Mouse (Mus musculus) heart, embryonic 12.5 days (tissue): ENCODE measurements around the gene Hap1. TPM values are rescaled to one million over a fixed set of nuclear protein-coding genes. Genes with fewer than 3 reads are reported as not detected.
"Not testable (repeated sequence)": the region's sequence is repeated elsewhere in the genome, so short reads cannot be mapped to it uniquely, and the experiment has no call there.

Experiments used
- ATAC-seq: fragments of 200-750 bp; cut with Nextera tagmentation; 2 replicates; pipeline ENCODE4 v1.8.0; 2017; ENCODE audit warnings: moderate TSS enrichment, moderate library complexity; ENCODE audit not compliant: insufficient number of reproducible peaks, low FRiP score
- H3K27ac ChIP-seq: fragments of 300-500 bp; sonication (generic); 2 replicates; pipeline ENCODE4 v1.5.1; 2016; ENCODE audit warnings: mild to moderate bottlenecking, moderate library complexity; ENCODE audit not compliant: poor library complexity, severe bottlenecking
- H3K27me3 ChIP-seq: fragments of 300-500 bp; sonication (generic); replicated peaks from 2 replicates; pipeline ENCODE4 v1.6.1; 2016; ENCODE audit warnings: mild to moderate bottlenecking, moderate library complexity
- H3K36me3 ChIP-seq: fragments of 300-500 bp; sonication (generic); 2 replicates; pipeline ENCODE4 v1.6.1; 2016; ENCODE audit warnings: mild to moderate bottlenecking, moderate library complexity
- H3K4me1 ChIP-seq: fragments of 300-500 bp; sonication (generic); replicated peaks from 2 replicates; pipeline ENCODE4 v1.6.1; 2016; ENCODE audit warnings: mild to moderate bottlenecking
- H3K4me2 ChIP-seq: fragments of 300-500 bp; sonication (generic); 2 replicates; pipeline ENCODE4 v1.6.1; 2016; ENCODE audit warnings: mild to moderate bottlenecking, moderate library complexity
- H3K4me3 ChIP-seq: fragments of 300-500 bp; sonication (generic); 2 replicates; pipeline ENCODE4 v1.5.1; 2016; ENCODE audit warnings: mild to moderate bottlenecking
- H3K9ac ChIP-seq: fragments of 300-500 bp; sonication (generic); 2 replicates; pipeline ENCODE4 v1.6.1; 2016; ENCODE audit warnings: mild to moderate bottlenecking, moderate library complexity
- H3K9me3 ChIP-seq: fragments of 300-500 bp; sonication (generic); replicated peaks from 2 replicates; pipeline ENCODE4 v1.6.1; 2016; ENCODE audit warnings: mild to moderate bottlenecking, moderate library complexity
- WGBS: fragments of 180-500 bp; shearing (Covaris S2); methylation state at CpG from one replicate; pipeline ENCODE4 v1.1.7; 2016; 5-methylcytosine and 5-hydroxymethylcytosine counted together
- polyA plus RNA-seq: library from polyadenylated mRNA; unstranded; fragments of >200 nt; fragmentation: Nextera tagmentation; extraction: Ambion mirVana; gene quantifications from 2 replicates; pipeline ENCODE4 v1.2.1, GENCODE M21; 2016

The Hap1 gene
- polyA plus RNA-seq, 1 experiment from 2014 or later, result 12.3 TPM

- 17% methylated on average over 3 of the region's 3 CpGs for WGBS
- ATAC-seq, result no peak
- peaks cover 22% of the 10 kb centered on the region for H3K36me3 ChIP-seq
These were observed 32.4 kb downstream of the Hap1 start for GRCm38 (mm10) chr11:100323578-100323977.

DNA sequence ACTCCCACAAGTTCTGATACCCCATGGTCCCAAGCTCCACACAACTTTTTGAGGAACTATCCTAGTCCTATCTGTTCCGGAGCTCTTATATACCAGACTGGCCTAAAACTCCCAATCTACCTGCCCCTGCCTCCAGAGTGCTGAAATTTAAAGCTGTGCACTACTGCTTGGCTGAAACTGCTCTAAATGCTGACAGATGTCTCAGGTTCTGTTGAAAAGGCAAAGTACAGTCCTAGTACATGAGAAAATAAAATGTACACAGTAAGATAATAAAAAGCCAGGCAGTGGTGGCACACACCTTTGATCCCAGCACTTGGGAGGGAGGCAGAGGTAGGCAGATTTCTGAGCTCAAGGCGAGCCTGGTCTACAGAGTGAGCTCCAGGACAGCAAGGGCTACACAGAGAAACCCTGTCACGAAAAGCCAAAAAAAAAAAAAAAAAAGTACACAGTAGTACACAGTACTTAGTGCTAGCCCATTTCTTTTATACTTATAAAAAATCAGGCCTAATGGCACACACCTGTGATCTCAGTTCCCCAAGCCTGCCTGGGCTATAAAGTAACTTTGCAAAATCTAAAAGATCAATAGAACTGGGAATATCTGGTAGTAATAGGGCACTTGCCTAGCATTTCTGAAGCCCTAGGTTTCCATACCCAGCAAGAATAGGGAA, 33.2 kb downstream of the Hap1 start:
- Histone ChIP-seq H3K9ac (no peak overlapping the region), H3K36me3 (peaks cover 22% of the 10 kb centered on the region), H3K27me3 (no peaks in the 10 kb centered on the region), H3K9me3 (no peaks in the 10 kb centered on the region), H3K4me3 (no peak overlapping the region), H3K4me1 (peaks cover 23% of the 10 kb centered on the region), H3K27ac (no peak overlapping the region), H3K4me2 (no peak overlapping the region)
- ATAC-seq, result no peak
- 69% methylated on average over 3 of the region's 3 CpGs for WGBS

More at GRCm38 (mm10) chr11:100323578-100323977, 32.4 kb downstream of the Hap1 start:
- H3K4me1 ChIP-seq, result peaks cover 23% of the 10 kb centered on the region
- H3K27ac ChIP-seq, result no peak overlapping the region
- no peaks in the 10 kb centered on the region for H3K9me3 ChIP-seq
- H3K4me3 ChIP-seq, result no peak overlapping the region
- no peaks in the 10 kb centered on the region for H3K27me3 ChIP-seq
- H3K4me2 ChIP-seq, result no peak overlapping the region
- H3K9ac ChIP-seq, result no peak overlapping the region

DNA sequence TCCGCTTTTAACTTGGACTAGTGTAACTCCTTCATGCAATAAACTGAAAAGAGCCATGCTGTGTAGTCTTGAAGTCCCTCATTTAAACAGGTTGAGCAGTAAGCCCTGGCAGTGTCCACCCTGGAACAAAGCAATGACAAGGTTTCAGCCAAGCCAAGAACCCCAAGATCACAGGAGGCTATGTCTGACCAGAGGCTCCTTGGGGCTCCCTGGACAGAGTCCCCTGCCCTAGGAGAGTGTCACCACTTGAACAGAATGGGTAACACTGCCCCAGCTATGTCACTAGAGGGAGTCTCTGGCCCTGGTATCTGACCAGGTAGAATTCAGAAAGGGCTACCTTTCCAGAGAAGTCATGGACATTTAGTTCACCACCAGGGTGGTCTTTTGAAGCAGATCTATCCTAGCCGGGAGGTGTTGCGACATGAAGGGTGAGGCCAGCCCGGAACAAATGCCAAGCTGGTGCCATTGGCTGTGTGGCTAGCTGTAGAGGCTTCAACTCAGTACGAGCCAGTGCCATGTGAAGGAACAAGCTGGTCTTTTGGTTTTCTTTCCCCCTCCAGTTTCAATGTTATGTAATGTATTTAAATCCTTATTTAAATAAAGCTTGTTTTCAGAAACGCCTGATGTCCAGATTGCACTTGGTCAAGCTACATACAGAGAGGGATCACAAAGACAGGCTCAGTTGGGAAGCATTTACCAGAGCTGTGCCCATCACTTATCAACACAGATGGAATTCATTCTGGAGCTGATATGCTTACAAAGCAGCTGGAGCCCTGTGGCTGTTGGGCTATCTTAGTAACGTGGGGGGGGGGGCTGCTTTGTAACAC, 34.2 kb downstream of the Hap1 start:
- H3K9ac ChIP-seq, H3K4me3 ChIP-seq, ATAC-seq, H3K9me3 ChIP-seq, H3K27ac ChIP-seq, H3K27me3 ChIP-seq: not testable (repeated sequence)
- H3K36me3 ChIP-seq, result peaks cover 22% of the 10 kb centered on the region
- H3K4me1 ChIP-seq, result peaks cover 12% of the 10 kb centered on the region; the same call in 1 of the 2 replicates
- WGBS, result 73% methylated on average over 7 of the region's 7 CpGs
- H3K4me2 ChIP-seq, result peak overlapping the region; percentile 96

DNA sequence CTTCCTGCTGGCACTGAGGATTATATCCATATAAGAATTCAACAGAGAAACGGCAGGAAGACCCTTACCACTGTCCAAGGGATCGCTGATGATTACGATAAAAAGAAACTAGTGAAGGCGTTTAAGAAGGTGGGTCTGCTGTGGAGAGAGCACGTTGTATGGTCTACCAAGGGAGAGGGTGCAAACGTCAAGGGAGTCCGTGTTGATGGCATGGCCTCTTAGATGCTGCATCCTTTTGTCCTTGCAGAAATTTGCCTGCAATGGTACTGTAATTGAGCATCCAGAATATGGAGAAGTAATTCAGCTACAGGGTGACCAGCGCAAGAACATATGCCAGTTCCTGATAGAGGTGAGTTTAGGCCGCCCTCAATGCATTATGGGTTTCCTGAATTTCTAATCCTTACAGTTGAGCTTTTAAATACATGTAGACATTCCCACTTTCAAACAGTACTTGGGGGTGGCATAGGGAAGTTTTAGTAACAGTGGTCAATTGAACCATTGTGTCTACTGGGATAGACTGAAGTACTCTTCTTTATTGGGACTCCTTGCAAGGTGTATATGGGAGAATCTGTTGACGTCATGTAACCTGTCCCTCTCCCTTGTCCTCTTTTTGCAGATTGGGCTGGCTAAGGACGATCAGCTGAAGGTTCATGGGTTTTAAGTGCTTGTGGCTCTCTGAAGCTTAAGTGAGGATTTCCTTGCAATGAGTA, 35.1 kb downstream of the Hap1 start:
- ATAC-seq, H3K27me3 ChIP-seq, H3K9me3 ChIP-seq: not testable (repeated sequence)
- H3K36me3 ChIP-seq, result peaks cover 22% of the 10 kb centered on the region
- H3K4me1 ChIP-seq, result peaks cover 11% of the 10 kb centered on the region; the same call in 1 of the 2 replicates
- 18% methylated on average over 11 of the region's 11 CpGs for WGBS
- H3K27ac ChIP-seq, result peak overlapping the region; percentile 100; the same call in 1 of the 2 replicates
- peak overlapping the region; percentile 96 for H3K4me2 ChIP-seq
- peak overlapping the region; percentile 91 for H3K4me3 ChIP-seq
- peak overlapping the region; percentile 99 for H3K9ac ChIP-seq

GRCm38 (mm10) chr11:100320172-100320630, 35.7 kb downstream of the Hap1 start:
- peaks cover 22% of the 10 kb centered on the region for H3K36me3 ChIP-seq
- H3K4me2 ChIP-seq, result peak overlapping the region; percentile 96
- under 1% methylated on average over 40 of the region's 40 CpGs for WGBS
- H3K9me3 ChIP-seq, result no peaks in the 10 kb centered on the region
- no peaks in the 10 kb centered on the region for H3K27me3 ChIP-seq
- H3K27ac ChIP-seq, result peak overlapping the region; percentile 100
- peak overlapping the region; percentile 99 for H3K9ac ChIP-seq
- peak overlapping the region; percentile 91 for H3K4me3 ChIP-seq
- ATAC-seq, result peak; percentile 93
- H3K4me1 ChIP-seq, result peaks cover 11% of the 10 kb centered on the region; the same call in 1 of the 2 replicates

GRCm38 (mm10) chr11:100319492-100320171, 36.3 kb downstream of the Hap1 start, which contains the start of gene Eif1:
Eif1 (plus strand) TSS chr11:100319885.
- ATAC-seq, result peak; percentile 92
- H3K4me3 ChIP-seq, result peak within 1 kb of the TSS; percentile 91
- under 1% methylated on average over 58 of the region's 58 CpGs for whole genome bisulfite sequencing

GRCm38 (mm10) chr11:100318529-100319451, 37.1 kb downstream of the Hap1 start:
- peaks cover 11% of the 10 kb centered on the region; the same call in 1 of the 2 replicates for H3K4me1 ChIP-seq
- H3K4me2 ChIP-seq, result peak overlapping the region; percentile 65
- no peaks in the 10 kb centered on the region for H3K27me3 ChIP-seq
- H3K4me3 ChIP-seq, result peak overlapping the region; percentile 91
- no peak for ATAC-seq
- H3K36me3 ChIP-seq, result peaks cover 22% of the 10 kb centered on the region
- 72% methylated on average over 10 of the region's 10 CpGs for WGBS
- H3K9me3 ChIP-seq, result no peaks in the 10 kb centered on the region
- no peak overlapping the region for H3K27ac ChIP-seq
- peak overlapping the region; percentile 49; the same call in 1 of the 2 replicates for H3K9ac ChIP-seq

More at GRCm38 (mm10) chr11:100319492-100320171, 36.3 kb downstream of the Hap1 start, which contains the start of gene Eif1:
- Histone ChIP-seq H3K9me3 (no peaks in the 10 kb centered on the region), H3K4me2 (peak within 1 kb of the TSS; percentile 96), H3K36me3 (peaks cover 22% of the 10 kb centered on the region), H3K9ac (peak within 1 kb of the TSS; percentile 99), H3K4me1 (peaks cover 11% of the 10 kb centered on the region; the same call in 1 of the 2 replicates), H3K27ac (peak within 1 kb of the TSS; percentile 100), H3K27me3 (no peaks in the 10 kb centered on the region)

DNA sequence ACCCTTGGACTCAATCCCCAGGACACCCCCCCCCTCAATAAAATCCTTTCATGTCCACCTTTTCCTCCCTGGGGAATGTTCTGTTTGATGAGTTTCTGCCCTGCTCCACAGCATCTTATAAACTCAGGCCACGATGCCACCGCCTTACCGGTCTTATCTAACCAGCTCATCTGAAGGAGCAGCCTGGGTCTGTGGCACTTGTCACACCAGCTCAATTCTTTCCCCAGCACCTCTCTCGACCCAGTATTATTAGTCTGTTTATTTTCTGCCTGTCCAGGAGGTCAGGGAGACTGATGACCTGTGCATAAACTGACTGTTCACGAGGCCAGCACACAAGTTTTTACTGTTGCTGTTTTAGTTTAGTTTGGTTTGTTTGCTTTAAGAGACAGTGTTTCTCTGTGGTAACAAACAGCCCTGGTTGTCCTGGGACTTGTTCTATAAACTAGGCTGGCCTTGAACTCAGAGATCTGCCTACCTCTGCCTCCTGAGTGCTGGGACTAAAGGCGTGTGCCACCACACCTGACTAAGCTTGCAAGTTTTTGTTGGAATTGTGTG, 38.0 kb downstream of the Hap1 start:
- Histone ChIP-seq H3K9me3 (no peaks in the 10 kb centered on the region), H3K4me3 (no peak overlapping the region), H3K27me3 (no peaks in the 10 kb centered on the region), H3K9ac (no peak overlapping the region), H3K4me1 (peaks cover 11% of the 10 kb centered on the region; the same call in 1 of the 2 replicates), H3K27ac (no peak overlapping the region), H3K4me2 (no peak overlapping the region), H3K36me3 (peaks cover 22% of the 10 kb centered on the region)
- no peak for ATAC-seq
- WGBS, result 56% methylated on average over 6 of the region's 6 CpGs

DNA sequence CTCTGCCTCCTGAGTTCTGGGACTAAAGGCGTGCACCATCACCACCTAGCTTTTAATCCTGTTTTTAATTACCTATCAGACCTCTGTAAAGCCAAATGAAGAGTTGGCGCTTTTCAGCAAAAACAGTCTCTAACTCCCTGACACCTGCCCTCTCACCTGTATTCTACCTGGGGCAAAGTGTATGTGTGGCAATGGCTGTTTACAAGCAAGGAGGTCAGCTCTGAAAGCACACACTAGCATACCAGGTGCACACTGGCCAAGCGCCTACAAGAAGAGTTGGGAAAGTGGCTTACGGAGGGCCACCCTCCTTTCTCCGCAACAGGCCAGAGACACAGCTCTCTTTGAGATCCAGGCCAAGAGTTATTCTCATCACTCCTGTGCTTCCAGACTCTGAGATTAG, 40.5 kb downstream of the Hap1 start:
- no peaks in the 10 kb centered on the region for H3K27me3 ChIP-seq
- WGBS, result 87% methylated on average over 5 of the region's 5 CpGs
- H3K4me3 ChIP-seq, result no peak overlapping the region
- no peak for ATAC-seq
- H3K36me3 ChIP-seq, result peaks cover under 1% of the 10 kb centered on the region; the same call in 1 of the 2 replicates
- H3K27ac ChIP-seq, result no peak overlapping the region
- H3K4me1 ChIP-seq, result peaks cover 9% of the 10 kb centered on the region
- H3K4me2 ChIP-seq, result no peak overlapping the region
- H3K9me3 ChIP-seq, result no peaks in the 10 kb centered on the region
- H3K9ac ChIP-seq, result no peak overlapping the region
